Mouse (Mus musculus) heart, embryonic 10.5 days (tissue): ENCODE results near the gene Vps16. TPM values are rescaled to one million over a fixed set of nuclear protein-coding genes. Genes with fewer than 3 reads are reported as not detected.
A peak's percentile ranks its signal among the peaks of the same experiment; 100 is the strongest.

Experiments
- DNase-seq: peaks from one replicate; pipeline ENCODE4 v3.0.0-alpha.2; 2017; ENCODE audit warnings: low spot score
- H3K27ac ChIP-seq: fragments of 300-500 bp; sonication (generic); 2 replicates; pipeline ENCODE4 v1.5.1; 2016; ENCODE audit warnings: mild to moderate bottlenecking
- H3K27me3 ChIP-seq: fragments of 300-500 bp; sonication (generic); 2 replicates; pipeline ENCODE4 v1.6.1; 2016; ENCODE audit warnings: mild to moderate bottlenecking; ENCODE audit not compliant: poor library complexity, insufficient read depth, severe bottlenecking
- H3K36me3 ChIP-seq: fragments of 300-500 bp; sonication (generic); 2 replicates; pipeline ENCODE4 v1.6.1; 2016; ENCODE audit warnings: mild to moderate bottlenecking, moderate library complexity
- H3K4me1 ChIP-seq: fragments of 300-500 bp; sonication (generic); 2 replicates; pipeline ENCODE4 v1.6.1; 2016; ENCODE audit warnings: mild to moderate bottlenecking
- H3K4me3 ChIP-seq: fragments of 300-500 bp; sonication (generic); 2 replicates; pipeline ENCODE4 v1.5.1; 2016; ENCODE audit warnings: mild to moderate bottlenecking, moderate library complexity
- H3K9me3 ChIP-seq: fragments of 300-500 bp; sonication (generic); 2 replicates; pipeline ENCODE4 v1.6.1; 2016; ENCODE audit warnings: mild to moderate bottlenecking, moderate library complexity
- WGBS: fragments of 180-500 bp; shearing (Covaris S2); methylation state at CpG from one replicate; pipeline ENCODE4 v1.1.7; 2016; 5-methylcytosine and 5-hydroxymethylcytosine counted together
- polyA plus RNA-seq: library from polyadenylated mRNA; unstranded; fragments of >200 nt; fragmentation: Nextera tagmentation; extraction: Ambion mirVana; gene quantifications from 2 replicates; pipeline ENCODE4 v1.2.1, GENCODE M21; 2016

Gene Vps16
- polyA plus RNA-seq, 1 experiment from 2014 or later: 91.1 TPM

- Histone ChIP-seq H3K36me3 (no peaks in the 10 kb centered on the region), H3K4me3 (no peak overlapping the region), H3K4me1 (peaks cover 49% of the 10 kb centered on the region), H3K9me3 (no peaks in the 10 kb centered on the region), H3K27me3 (peaks cover 9% of the 10 kb centered on the region; the same call in 1 of the 2 replicates), H3K27ac (no peak overlapping the region)
- WGBS: 68% methylated on average over 6 of the region's 6 CpGs
- no peak for DNase-seq
Observed at GRCm38 (mm10) chr2:130453421-130453820, 29.3 kb downstream of the Vps16 start.

GRCm38 (mm10) chr2:130454748-130455370 lies 30.7 kb downstream of the Vps16 start:
- H3K4me3 ChIP-seq: no peak overlapping the region
- WGBS: 73% methylated on average over 6 of the region's 6 CpGs
- no peaks in the 10 kb centered on the region for H3K27me3 ChIP-seq
- no peaks in the 10 kb centered on the region for H3K36me3 ChIP-seq
- no peak for DNase-seq
- no peak overlapping the region for H3K27ac ChIP-seq
- no peaks in the 10 kb centered on the region for H3K9me3 ChIP-seq
- H3K4me1 ChIP-seq: peaks cover 41% of the 10 kb centered on the region

GRCm38 (mm10) chr2:130457871-130458270 lies 33.7 kb downstream of the Vps16 start:
- no peak overlapping the region for H3K27ac ChIP-seq
- no peaks in the 10 kb centered on the region for H3K9me3 ChIP-seq
- peaks cover 3% of the 10 kb centered on the region; the same call in 1 of the 2 replicates for H3K36me3 ChIP-seq
- H3K4me1 ChIP-seq: peaks cover 29% of the 10 kb centered on the region
- no peak for DNase-seq
- no peak overlapping the region for H3K4me3 ChIP-seq
- H3K27me3 ChIP-seq: no peaks in the 10 kb centered on the region
- 82% methylated on average over 3 of the region's 3 CpGs for WGBS

GRCm38 (mm10) chr2:130459576-130459975 lies 35.4 kb downstream of the Vps16 start:
- H3K36me3 ChIP-seq: peaks cover 11% of the 10 kb centered on the region; the same call in 1 of the 2 replicates
- peaks cover 23% of the 10 kb centered on the region for H3K4me1 ChIP-seq
- no peak overlapping the region for H3K4me3 ChIP-seq
- WGBS: 74% methylated on average over 3 of the region's 3 CpGs
- H3K27me3 ChIP-seq: no peaks in the 10 kb centered on the region
- H3K27ac ChIP-seq: no peak overlapping the region
- no peak for DNase-seq
- H3K9me3 ChIP-seq: no peaks in the 10 kb centered on the region

- H3K36me3 ChIP-seq: peaks cover 11% of the 10 kb centered on the region; the same call in 1 of the 2 replicates
- no peak overlapping the region for H3K4me3 ChIP-seq
- no peaks in the 10 kb centered on the region for H3K27me3 ChIP-seq
- H3K4me1 ChIP-seq: peaks cover 13% of the 10 kb centered on the region
- no peaks in the 10 kb centered on the region for H3K9me3 ChIP-seq
- no peak for DNase-seq
- no peak overlapping the region for H3K27ac ChIP-seq
- 80% methylated on average over 15 of the region's 15 CpGs for WGBS
Observed at GRCm38 (mm10) chr2:130461287-130462071, 37.3 kb downstream of the Vps16 start.

GRCm38 (mm10) chr2:130466438-130466837 lies 42.3 kb downstream of the Vps16 start:
- Histone ChIP-seq H3K4me1 (peaks cover 6% of the 10 kb centered on the region), H3K9me3 (no peaks in the 10 kb centered on the region), H3K27ac (no peak overlapping the region), H3K4me3 (no peak overlapping the region), H3K27me3 (no peaks in the 10 kb centered on the region), H3K36me3 (peaks cover 11% of the 10 kb centered on the region; the same call in 1 of the 2 replicates)
- WGBS: 74% methylated on average over 1 of the region's 1 CpGs
- DNase-seq: no peak

GRCm38 (mm10) chr2:130469366-130469765 lies 45.2 kb downstream of the Vps16 start:
- H3K9me3 ChIP-seq: no peaks in the 10 kb centered on the region
- no peak for DNase-seq
- H3K27me3 ChIP-seq: no peaks in the 10 kb centered on the region
- H3K27ac ChIP-seq: no peak overlapping the region
- H3K36me3 ChIP-seq: no peaks in the 10 kb centered on the region
- 79% methylated on average over 4 of the region's 4 CpGs for WGBS
- H3K4me3 ChIP-seq: no peak overlapping the region
- H3K4me1 ChIP-seq: peaks cover 6% of the 10 kb centered on the region

GRCm38 (mm10) chr2:130469935-130470334 lies 45.8 kb downstream of the Vps16 start:
- Histone ChIP-seq H3K4me3 (no peak overlapping the region), H3K9me3 (no peaks in the 10 kb centered on the region), H3K27me3 (no peaks in the 10 kb centered on the region), H3K36me3 (no peaks in the 10 kb centered on the region), H3K4me1 (peaks cover 6% of the 10 kb centered on the region), H3K27ac (0 out of 2 replicates have a peak overlapping the region, but pooled peaks have one; percentile 42)
- DNase-seq: peak; percentile 82
- 30% methylated on average over 2 of the region's 2 CpGs for WGBS

- Histone ChIP-seq H3K4me3 (no peak overlapping the region), H3K4me1 (peaks cover 6% of the 10 kb centered on the region), H3K9me3 (no peaks in the 10 kb centered on the region), H3K27ac (no peak overlapping the region), H3K27me3 (no peaks in the 10 kb centered on the region), H3K36me3 (peaks cover 7% of the 10 kb centered on the region)
- DNase-seq: no peak
- 78% methylated on average over 8 of the region's 8 CpGs for WGBS
Observed at GRCm38 (mm10) chr2:130472908-130473510, 48.9 kb downstream of the Vps16 start.

- Histone ChIP-seq H3K27ac (no peak overlapping the region), H3K4me3 (no peak overlapping the region), H3K4me1 (no peaks in the 10 kb centered on the region), H3K36me3 (peaks cover 13% of the 10 kb centered on the region), H3K27me3 (no peaks in the 10 kb centered on the region), H3K9me3 (no peaks in the 10 kb centered on the region)
- no peak for DNase-seq
- WGBS: 95% methylated on average over 11 of the region's 11 CpGs
Observed at GRCm38 (mm10) chr2:130475764-130476163, 51.6 kb downstream of the Vps16 start.

- H3K4me1 ChIP-seq: no peaks in the 10 kb centered on the region
- H3K27ac ChIP-seq: no peak overlapping the region
- H3K9me3 ChIP-seq: no peaks in the 10 kb centered on the region
- no peaks in the 10 kb centered on the region for H3K27me3 ChIP-seq
- 73% methylated on average over 6 of the region's 6 CpGs for WGBS
- peaks cover 13% of the 10 kb centered on the region for H3K36me3 ChIP-seq
- H3K4me3 ChIP-seq: no peak overlapping the region
- DNase-seq: no peak
Observed at GRCm38 (mm10) chr2:130476666-130477297, 52.6 kb downstream of the Vps16 start.

GRCm38 (mm10) chr2:130482177-130482576 lies 58.0 kb downstream of the Vps16 start:
- H3K27me3 ChIP-seq: no peaks in the 10 kb centered on the region
- H3K4me1 ChIP-seq: no peaks in the 10 kb centered on the region
- H3K36me3 ChIP-seq: peaks cover 16% of the 10 kb centered on the region
- no peak overlapping the region for H3K27ac ChIP-seq
- WGBS: 93% methylated on average over 4 of the region's 4 CpGs
- no peak overlapping the region for H3K4me3 ChIP-seq
- no peaks in the 10 kb centered on the region for H3K9me3 ChIP-seq
- DNase-seq: no peak

- no peak for DNase-seq
- H3K27ac ChIP-seq: no peak overlapping the region
- H3K4me1 ChIP-seq: no peaks in the 10 kb centered on the region
- WGBS: 94% methylated on average over 3 of the region's 3 CpGs
- no peaks in the 10 kb centered on the region for H3K9me3 ChIP-seq
- H3K4me3 ChIP-seq: no peak overlapping the region
- H3K36me3 ChIP-seq: peaks cover 12% of the 10 kb centered on the region
- no peaks in the 10 kb centered on the region for H3K27me3 ChIP-seq
Observed at GRCm38 (mm10) chr2:130482700-130483099, 58.6 kb downstream of the Vps16 start.
